Mouse (Mus musculus): ENCODE measurements around the gene 2810021J22Rik. TPM values are rescaled to one million over a fixed set of nuclear protein-coding genes. Genes with fewer than 3 reads are reported as not detected.

2810021J22Rik gene
- polyA plus RNA-seq, 1 experiment, result 10.4 TPM

GRCm38 (mm10) chr11:58913776-58914175 lies 46.8 kb downstream of the 2810021J22Rik start:
- no peak for TF ChIP-seq CTCF (IDR thresholded peaks at IDR 0.05; ENCODE audit: borderline replicate concordance, control insufficient read depth, extremely low read depth, insufficient read depth, low read length, poor library complexity)
- no peak for TF ChIP-seq POLR2A (IDR thresholded peaks at IDR 0.05; ENCODE audit: control insufficient read depth, extremely low read depth, insufficient read depth, low read length, poor library complexity)
- H3K4me1 ChIP-seq (replicated peaks; ENCODE audit: control insufficient read depth, insufficient read depth, low read length), result peaks cover 14% of the 10 kb centered on the region
- H3K27ac ChIP-seq (ENCODE audit: control insufficient read depth, insufficient read depth, low read length), result no peak overlapping the region
- no peaks in the 10 kb centered on the region for H3K27me3 ChIP-seq (ENCODE audit: control insufficient read depth, insufficient read depth, low read length)
- 92% methylated on average over 1 of the region's 1 CpGs for WGBS
- no peak for DNase-seq
- H3K4me3 ChIP-seq (ENCODE audit: control insufficient read depth, insufficient read depth, low read length), result no peak overlapping the region
- no peaks in the 10 kb centered on the region for H3K36me3 ChIP-seq (ENCODE audit: control insufficient read depth, insufficient read depth, low read length)

GRCm38 (mm10) chr11:58914461-58915028 lies 47.5 kb downstream of the 2810021J22Rik start:
- peaks cover 22% of the 10 kb centered on the region for H3K4me1 ChIP-seq (replicated peaks; ENCODE audit: control insufficient read depth, insufficient read depth, low read length)
- H3K27me3 ChIP-seq (ENCODE audit: control insufficient read depth, insufficient read depth, low read length), result no peaks in the 10 kb centered on the region
- peak overlapping the region; percentile 44 for H3K4me3 ChIP-seq (ENCODE audit: control insufficient read depth, insufficient read depth, low read length)
- TF ChIP-seq CTCF (IDR thresholded peaks at IDR 0.05; ENCODE audit: borderline replicate concordance, control insufficient read depth, extremely low read depth, insufficient read depth, low read length, poor library complexity), result peak; percentile 44; the same call in 1 of the 2 replicates
- TF ChIP-seq POLR2A (IDR thresholded peaks at IDR 0.05; ENCODE audit: control insufficient read depth, extremely low read depth, insufficient read depth, low read length, poor library complexity), result no peak
- no peak overlapping the region for H3K27ac ChIP-seq (ENCODE audit: control insufficient read depth, insufficient read depth, low read length)
- DNase-seq, result peak; percentile 26
- WGBS, result 5% methylated on average over 17 of the region's 17 CpGs
- no peaks in the 10 kb centered on the region for H3K36me3 ChIP-seq (ENCODE audit: control insufficient read depth, insufficient read depth, low read length)

- Histone ChIP-seq H3K36me3 (ENCODE audit: control insufficient read depth, insufficient read depth, low read length) (no peaks in the 10 kb centered on the region), H3K4me3 (ENCODE audit: control insufficient read depth, insufficient read depth, low read length) (no peak overlapping the region), H3K4me1 (replicated peaks; ENCODE audit: control insufficient read depth, insufficient read depth, low read length) (peaks cover 27% of the 10 kb centered on the region), H3K27ac (ENCODE audit: control insufficient read depth, insufficient read depth, low read length) (no peak overlapping the region), H3K27me3 (ENCODE audit: control insufficient read depth, insufficient read depth, low read length) (no peaks in the 10 kb centered on the region)
- WGBS, result 57% methylated on average over 14 of the region's 14 CpGs
- TF ChIP-seq CTCF (IDR thresholded peaks at IDR 0.05; ENCODE audit: borderline replicate concordance, control insufficient read depth, extremely low read depth, insufficient read depth, low read length, poor library complexity) (peak; percentile 66; the same call in 1 of the 2 replicates), POLR2A (IDR thresholded peaks at IDR 0.05; ENCODE audit: control insufficient read depth, extremely low read depth, insufficient read depth, low read length, poor library complexity) (no peak)
- DNase-seq, result peak; percentile 80
Measured at GRCm38 (mm10) chr11:58916879-58917744, 50.1 kb downstream of the 2810021J22Rik start.

- H3K4me3 ChIP-seq (ENCODE audit: control insufficient read depth, insufficient read depth, low read length), result no peak within 1 kb of the TSS
- no peak for TF ChIP-seq POLR2A (IDR thresholded peaks at IDR 0.05; ENCODE audit: control insufficient read depth, extremely low read depth, insufficient read depth, low read length, poor library complexity)
- no peak for TF ChIP-seq CTCF (IDR thresholded peaks at IDR 0.05; ENCODE audit: borderline replicate concordance, control insufficient read depth, extremely low read depth, insufficient read depth, low read length, poor library complexity)
- H3K36me3 ChIP-seq (ENCODE audit: control insufficient read depth, insufficient read depth, low read length), result no peaks in the 10 kb centered on the region
- DNase-seq, result no peak
- H3K27ac ChIP-seq (ENCODE audit: control insufficient read depth, insufficient read depth, low read length), result no peak within 1 kb of the TSS
- no peaks in the 10 kb centered on the region for H3K27me3 ChIP-seq (ENCODE audit: control insufficient read depth, insufficient read depth, low read length)
- H3K4me1 ChIP-seq (replicated peaks; ENCODE audit: control insufficient read depth, insufficient read depth, low read length), result peaks cover 28% of the 10 kb centered on the region
- WGBS, result 95% methylated on average over 12 of the region's 12 CpGs
Measured at GRCm38 (mm10) chr11:58917745-58918366, 50.8 kb downstream of the 2810021J22Rik start, which contains the start of gene Btnl10. Gene Btnl10 (plus strand): TSS chr11:58917908.

DNA sequence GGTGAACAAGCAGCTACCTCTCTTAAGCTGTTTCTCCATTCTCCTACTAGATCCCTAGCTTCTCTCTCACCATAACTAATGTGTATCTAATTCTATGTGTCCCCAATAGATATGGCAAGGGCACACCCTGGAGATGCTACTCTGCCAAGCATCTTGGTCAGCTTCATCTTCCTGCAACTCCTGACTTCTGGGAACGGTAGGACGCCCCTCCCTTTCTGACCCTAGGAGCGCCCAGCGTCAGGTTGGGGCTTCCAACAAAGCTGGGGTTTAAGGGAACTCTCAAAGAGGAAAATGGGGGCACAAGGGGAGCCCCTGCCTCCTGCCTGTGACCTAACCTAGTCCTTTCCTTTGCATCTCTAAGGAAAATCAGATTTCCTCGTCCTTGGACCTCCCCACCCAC lies 51.7 kb downstream of the 2810021J22Rik start:
- 87% methylated on average over 5 of the region's 5 CpGs for WGBS
- H3K27ac ChIP-seq (ENCODE audit: control insufficient read depth, insufficient read depth, low read length), result no peak overlapping the region
- no peak for DNase-seq
- H3K27me3 ChIP-seq (ENCODE audit: control insufficient read depth, insufficient read depth, low read length), result no peaks in the 10 kb centered on the region
- no peaks in the 10 kb centered on the region for H3K36me3 ChIP-seq (ENCODE audit: control insufficient read depth, insufficient read depth, low read length)
- TF ChIP-seq CTCF (IDR thresholded peaks at IDR 0.05; ENCODE audit: borderline replicate concordance, control insufficient read depth, extremely low read depth, insufficient read depth, low read length, poor library complexity) (no peak), POLR2A (IDR thresholded peaks at IDR 0.05; ENCODE audit: control insufficient read depth, extremely low read depth, insufficient read depth, low read length, poor library complexity) (no peak)
- no peak overlapping the region for H3K4me3 ChIP-seq (ENCODE audit: control insufficient read depth, insufficient read depth, low read length)
- peaks cover 30% of the 10 kb centered on the region for H3K4me1 ChIP-seq (replicated peaks; ENCODE audit: control insufficient read depth, insufficient read depth, low read length)

- TF ChIP-seq POLR2A (IDR thresholded peaks at IDR 0.05; ENCODE audit: control insufficient read depth, extremely low read depth, insufficient read depth, low read length, poor library complexity) (no peak), CTCF (IDR thresholded peaks at IDR 0.05; ENCODE audit: borderline replicate concordance, control insufficient read depth, extremely low read depth, insufficient read depth, low read length, poor library complexity) (no peak)
- Histone ChIP-seq H3K27me3 (ENCODE audit: control insufficient read depth, insufficient read depth, low read length) (no peaks in the 10 kb centered on the region), H3K27ac (ENCODE audit: control insufficient read depth, insufficient read depth, low read length) (no peak overlapping the region), H3K4me1 (replicated peaks; ENCODE audit: control insufficient read depth, insufficient read depth, low read length) (peaks cover 22% of the 10 kb centered on the region), H3K36me3 (ENCODE audit: control insufficient read depth, insufficient read depth, low read length) (no peaks in the 10 kb centered on the region), H3K4me3 (ENCODE audit: control insufficient read depth, insufficient read depth, low read length) (no peak overlapping the region)
- WGBS, result 91% methylated on average over 9 of the region's 9 CpGs
- no peak for DNase-seq
Measured at GRCm38 (mm10) chr11:58922420-58922819, 55.4 kb downstream of the 2810021J22Rik start.

Data from thymus, adult 2 months (tissue).